Mouse (Mus musculus): ENCODE results near the gene Olfr845.

Olfr845 gene

DNA sequence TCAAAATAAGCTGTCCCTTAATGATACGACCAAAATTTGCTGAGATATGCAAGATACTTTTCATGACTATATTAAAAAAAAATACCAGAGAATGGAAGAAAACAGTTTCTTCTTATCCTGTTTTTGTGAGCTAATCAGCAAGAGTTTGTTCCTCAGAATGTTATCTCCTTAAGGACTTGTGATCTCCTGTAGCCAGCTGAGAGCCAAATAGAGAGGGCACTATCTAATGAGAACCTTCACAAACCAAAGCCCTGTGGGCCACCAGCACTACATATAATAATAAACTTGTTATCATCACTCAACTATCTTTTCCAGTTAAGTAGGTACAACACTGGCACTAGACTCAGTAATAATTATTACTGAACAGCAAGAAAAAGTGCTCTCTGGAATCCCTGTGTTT lies at the start of gene Olfr845:
Gene Olfr845, plus strand, starts transcription at position 301 of the 400 bp plus-strand sequence.
- no peak for DNase-seq

DNA sequence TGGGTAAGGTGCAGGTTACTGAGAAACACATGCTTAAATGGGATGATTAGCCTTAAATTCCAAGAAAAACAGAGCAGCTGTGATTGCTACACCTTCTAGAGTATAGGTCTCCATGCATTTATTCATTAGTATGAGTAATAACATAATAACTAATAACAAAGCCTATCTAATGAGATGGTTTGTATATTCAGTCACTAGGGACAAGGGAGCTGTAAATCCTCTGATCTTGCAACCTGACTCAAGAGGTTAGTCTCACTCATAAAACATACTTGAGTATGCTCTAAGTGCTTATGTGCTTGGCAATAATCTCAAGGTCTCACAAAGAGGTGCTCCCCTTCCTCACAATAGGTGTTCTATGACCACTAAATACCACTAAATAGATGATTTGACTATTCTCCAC lies 20.2 kb upstream of the Olfr845 start, which contains the start of gene Olfr844:
Gene Olfr844, plus strand, starts transcription at position 301 of the 400 bp plus-strand sequence.
- no peak for DNase-seq

DNA sequence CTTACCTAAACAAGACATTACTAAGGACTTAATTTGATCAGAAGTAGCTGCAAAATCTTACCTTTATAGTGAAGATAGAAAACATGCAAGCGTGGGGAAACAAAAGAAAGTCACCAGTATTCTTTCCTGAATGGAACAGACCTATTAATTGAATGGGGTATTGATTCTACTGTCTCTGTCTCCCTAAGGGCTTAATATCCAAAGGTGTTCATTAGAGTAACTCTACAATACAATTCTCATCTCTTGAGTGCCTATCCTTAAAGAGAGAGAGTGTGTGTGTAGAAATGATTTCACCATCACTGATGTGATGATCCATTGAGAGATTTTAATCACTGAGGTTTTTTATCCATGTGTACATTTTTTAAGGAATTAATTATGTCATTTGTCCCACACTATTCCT lies 27.6 kb downstream of the Olfr845 start, which contains the start of gene Olfr846:
Gene Olfr846, minus strand, starts transcription at position 101 of the 400 bp plus-strand sequence.
- DNase-seq, result no peak

DNA sequence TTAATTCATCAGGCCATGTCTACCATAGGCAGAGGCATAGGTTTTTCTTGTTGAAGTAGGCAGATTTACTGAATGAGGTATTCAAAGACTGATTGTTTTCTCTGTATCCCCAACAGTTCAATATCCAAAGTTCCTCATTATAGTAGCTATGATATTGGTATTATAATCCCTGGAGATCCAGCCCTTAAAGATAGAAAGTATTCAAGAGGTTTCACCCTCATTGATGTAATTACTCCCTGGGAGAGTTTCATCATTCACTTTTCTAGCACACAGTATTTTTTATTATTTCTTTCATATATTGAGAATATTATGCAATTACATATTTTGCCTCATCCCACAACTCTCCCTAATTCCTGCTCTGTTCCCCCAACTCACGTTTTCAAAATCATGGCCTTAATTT lies 42.3 kb downstream of the Olfr845 start, which contains the start of gene Olfr847:
Gene Olfr847, minus strand, starts transcription at position 101 of the 400 bp plus-strand sequence.
- DNase-seq, result no peak

All from liver (tissue).